Mouse (Mus musculus): ENCODE measurements around the gene Cand2. TPM values are rescaled to one million over a fixed set of nuclear protein-coding genes. Genes with fewer than 3 reads are reported as not detected.
A peak's percentile ranks its signal among the peaks of the same experiment; 100 is the strongest.

Cand2 gene
- polyA plus RNA-seq, 1 experiment from 2014 or later, result 36.1 TPM

DNA sequence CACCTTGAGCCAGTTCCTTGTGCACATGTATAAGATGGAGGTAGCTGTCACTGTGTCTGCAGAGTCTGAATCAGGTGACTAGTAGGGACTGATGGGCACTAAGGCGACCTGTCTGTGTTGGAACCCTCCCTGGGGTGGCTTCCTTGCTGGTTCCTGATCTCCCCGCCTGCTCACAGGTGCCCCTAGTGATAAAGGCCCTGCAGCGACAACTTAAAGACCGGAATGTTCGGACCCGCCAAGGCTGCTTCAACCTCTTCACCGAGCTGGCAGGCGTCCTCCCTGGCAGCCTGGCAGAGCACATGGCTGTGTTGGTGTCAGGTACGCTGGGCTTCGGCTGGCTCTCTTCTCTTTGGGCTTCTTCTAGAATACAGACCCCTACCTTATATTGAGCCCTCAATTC is 16.7 kb downstream of the Cand2 start:
- Histone ChIP-seq H3K9ac (ENCODE audit: low read depth, low read length) (no peak overlapping the region), H3K4me3 (ENCODE audit: low read length) (no peak overlapping the region), H3K4me2 (replicated peaks; ENCODE audit: low read depth, low read length) (no peak overlapping the region), H3K27me3 (ENCODE audit: control insufficient read depth, insufficient read depth, low read length) (no peaks in the 10 kb centered on the region), H3K36me3 (ENCODE audit: control insufficient read depth, insufficient read depth, low read length) (peaks cover 96% of the 10 kb centered on the region), H3K9me3 (ENCODE audit: control insufficient read depth, low read length) (no peaks in the 10 kb centered on the region), H3K27ac (ENCODE audit: low read depth, low read length) (no peak overlapping the region), H3K4me1 (ENCODE audit: control insufficient read depth, insufficient read depth, low read length) (no peaks in the 10 kb centered on the region)
- 89% methylated on average over 10 of the region's 10 CpGs for WGBS
- ATAC-seq (ENCODE audit: low FRiP score, low TSS enrichment), result no peak

DNA sequence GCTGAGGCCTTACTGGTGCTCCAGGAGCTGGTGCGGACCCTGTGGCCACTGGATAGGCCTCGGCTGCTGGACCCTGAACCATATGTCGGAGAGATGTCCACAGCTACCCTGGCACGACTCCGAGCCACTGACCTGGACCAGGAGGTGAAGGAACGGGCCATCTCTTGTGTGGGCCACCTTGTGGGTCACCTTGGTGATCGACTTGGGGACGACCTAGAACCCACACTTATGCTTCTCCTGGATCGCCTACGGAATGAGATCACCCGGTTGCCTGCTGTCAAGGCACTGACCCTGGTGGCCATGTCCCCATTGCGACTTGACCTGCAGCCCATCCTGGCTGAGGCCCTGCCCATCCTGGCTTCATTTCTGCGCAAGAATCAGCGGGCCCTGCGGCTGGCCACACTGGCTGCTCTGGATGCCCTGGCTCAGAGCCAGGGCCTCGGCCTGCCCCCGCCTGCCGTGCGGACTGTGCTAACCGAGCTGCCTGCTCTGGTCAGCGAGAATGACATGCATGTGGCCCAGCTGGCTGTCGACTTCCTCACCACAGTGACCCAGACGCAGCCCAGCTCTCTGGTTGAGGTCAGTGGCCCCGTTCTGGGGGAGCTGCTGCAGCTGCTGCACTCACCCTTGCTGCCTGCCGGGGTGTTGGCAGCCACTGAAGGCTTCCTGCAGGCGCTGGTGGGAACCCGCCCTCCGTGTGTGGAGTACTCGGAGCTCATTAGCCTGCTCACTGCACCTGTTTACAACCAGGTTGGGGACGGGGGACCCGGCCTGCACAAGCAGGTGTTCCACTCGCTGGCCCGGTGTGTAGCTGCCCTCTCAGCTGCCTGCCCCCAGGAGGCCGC is 17.7 kb downstream of the Cand2 start:
- H3K4me2 ChIP-seq (replicated peaks; ENCODE audit: low read depth, low read length), result no peak overlapping the region
- H3K36me3 ChIP-seq (ENCODE audit: control insufficient read depth, insufficient read depth, low read length), result peaks cover 96% of the 10 kb centered on the region
- 77% methylated on average over 34 of the region's 34 CpGs for WGBS
- no peak overlapping the region; the same call in 1 of the 2 replicates for H3K9ac ChIP-seq (ENCODE audit: low read depth, low read length)
- H3K4me3 ChIP-seq (ENCODE audit: low read length), result no peak overlapping the region
- H3K4me1 ChIP-seq (ENCODE audit: control insufficient read depth, insufficient read depth, low read length), result no peaks in the 10 kb centered on the region
- no peaks in the 10 kb centered on the region for H3K9me3 ChIP-seq (ENCODE audit: control insufficient read depth, low read length)
- ATAC-seq (ENCODE audit: low FRiP score, low TSS enrichment), result peak; percentile 62
- H3K27ac ChIP-seq (ENCODE audit: low read depth, low read length), result no peak overlapping the region
- no peaks in the 10 kb centered on the region for H3K27me3 ChIP-seq (ENCODE audit: control insufficient read depth, insufficient read depth, low read length)

DNA sequence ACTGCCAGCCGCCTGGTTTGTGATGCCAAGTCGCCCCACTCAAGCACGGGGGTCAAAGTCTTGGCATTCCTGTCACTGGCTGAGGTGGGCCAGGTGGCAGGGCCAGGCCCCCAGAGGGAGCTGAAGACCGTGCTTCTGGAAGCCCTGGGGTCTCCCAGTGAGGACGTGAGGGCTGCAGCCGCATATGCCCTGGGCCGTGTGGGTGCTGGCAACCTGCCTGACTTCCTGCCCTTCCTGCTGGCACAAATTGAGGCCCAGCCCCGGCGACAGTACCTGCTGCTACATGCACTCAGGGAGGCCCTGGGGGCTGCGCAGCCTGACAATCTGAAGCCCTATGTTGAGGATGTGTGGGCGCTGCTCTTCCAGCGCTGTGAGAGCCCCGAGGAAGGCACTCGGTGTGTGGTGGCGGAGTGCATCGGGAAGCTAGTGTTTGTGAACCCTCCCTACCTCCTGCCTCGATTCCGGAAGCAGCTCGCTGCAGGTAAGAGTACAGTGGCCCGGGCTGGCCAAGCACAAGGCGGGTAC is 18.4 kb downstream of the Cand2 start:
- H3K9ac ChIP-seq (ENCODE audit: low read depth, low read length), result no peak overlapping the region; the same call in 1 of the 2 replicates

DNA sequence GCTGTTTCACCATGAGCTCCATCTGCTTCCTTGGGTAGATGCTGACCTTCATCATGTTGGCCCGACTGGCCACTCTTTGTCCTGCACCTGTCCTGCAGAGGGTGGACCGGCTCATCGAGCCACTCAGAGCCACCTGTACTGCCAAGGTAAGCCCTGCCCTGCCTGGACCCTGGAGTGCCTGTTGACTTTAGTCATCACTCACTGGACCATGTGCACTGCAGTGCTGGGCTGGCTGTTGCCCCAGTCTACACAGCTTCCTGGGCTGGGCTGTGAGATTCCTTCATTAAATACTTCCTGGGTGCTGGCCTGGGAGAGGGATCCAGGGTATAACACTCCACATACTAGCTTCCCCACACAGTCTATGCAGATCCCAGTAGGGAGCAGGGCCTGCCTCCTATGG is 27.5 kb downstream of the Cand2 start:
- WGBS, result 95% methylated on average over 3 of the region's 3 CpGs
- Histone ChIP-seq H3K4me3 (ENCODE audit: low read length) (no peak overlapping the region), H3K9me3 (ENCODE audit: control insufficient read depth, low read length) (no peaks in the 10 kb centered on the region), H3K27ac (ENCODE audit: low read depth, low read length) (no peak overlapping the region), H3K36me3 (ENCODE audit: control insufficient read depth, insufficient read depth, low read length) (peaks cover 93% of the 10 kb centered on the region), H3K9ac (ENCODE audit: low read depth, low read length) (no peak overlapping the region), H3K27me3 (ENCODE audit: control insufficient read depth, insufficient read depth, low read length) (no peaks in the 10 kb centered on the region), H3K4me2 (replicated peaks; ENCODE audit: low read depth, low read length) (no peak overlapping the region), H3K4me1 (ENCODE audit: control insufficient read depth, insufficient read depth, low read length) (peaks cover 10% of the 10 kb centered on the region; the same call in 1 of the 2 replicates)
- no peak for ATAC-seq (ENCODE audit: low FRiP score, low TSS enrichment)

More for the DNA sequence above, 18.4 kb downstream of the Cand2 start:
- Histone ChIP-seq H3K4me3 (ENCODE audit: low read length) (no peak overlapping the region), H3K4me2 (replicated peaks; ENCODE audit: low read depth, low read length) (no peak overlapping the region), H3K27ac (ENCODE audit: low read depth, low read length) (no peak overlapping the region), H3K27me3 (ENCODE audit: control insufficient read depth, insufficient read depth, low read length) (no peaks in the 10 kb centered on the region), H3K36me3 (ENCODE audit: control insufficient read depth, insufficient read depth, low read length) (peaks cover 97% of the 10 kb centered on the region), H3K4me1 (ENCODE audit: control insufficient read depth, insufficient read depth, low read length) (no peaks in the 10 kb centered on the region), H3K9me3 (ENCODE audit: control insufficient read depth, low read length) (no peaks in the 10 kb centered on the region)
- no peak for ATAC-seq (ENCODE audit: low FRiP score, low TSS enrichment)
- 92% methylated on average over 21 of the region's 21 CpGs for WGBS

DNA sequence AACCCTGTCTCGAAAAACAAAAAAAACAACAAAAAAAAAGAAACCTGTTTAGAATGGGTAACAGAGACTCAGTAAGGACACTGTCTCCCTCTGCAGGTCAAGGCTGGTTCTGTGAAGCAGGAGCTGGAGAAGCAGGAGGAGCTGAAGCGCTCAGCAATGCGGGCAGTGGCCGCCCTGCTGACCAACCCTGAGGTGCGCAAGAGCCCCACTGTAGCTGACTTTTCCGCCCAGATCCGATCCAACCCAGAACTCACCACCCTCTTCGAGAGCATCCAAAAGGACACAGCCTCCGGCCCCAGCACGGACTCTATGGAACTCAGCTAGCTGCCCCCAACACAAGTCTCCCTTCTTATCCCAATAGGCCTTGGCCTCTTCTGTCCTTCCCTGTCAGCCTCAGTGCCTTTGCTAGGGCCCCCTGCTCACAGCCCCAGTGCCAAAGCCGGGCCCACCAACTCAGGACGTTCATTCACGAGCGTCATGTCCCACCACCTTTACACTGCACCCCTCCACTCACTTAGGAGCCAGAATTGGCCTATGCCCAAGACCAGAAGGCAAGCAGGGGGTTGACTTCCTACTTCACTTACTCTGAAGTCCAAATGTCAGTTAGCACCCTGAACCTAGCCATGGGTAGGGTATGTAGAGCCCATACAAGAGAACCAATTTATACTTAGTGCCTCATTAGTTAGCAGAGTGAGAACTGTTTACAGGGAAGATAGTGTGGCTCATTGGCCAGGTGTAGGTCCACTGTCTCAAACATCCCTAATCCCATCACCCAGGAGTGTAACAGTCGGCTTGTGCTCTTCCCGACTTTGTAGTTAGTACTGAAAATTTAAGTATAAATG is 29.4 kb downstream of the Cand2 start:
- Histone ChIP-seq H3K4me1 (ENCODE audit: control insufficient read depth, insufficient read depth, low read length) (peaks cover 15% of the 10 kb centered on the region), H3K9ac (ENCODE audit: low read depth, low read length) (no peak overlapping the region), H3K4me2 (replicated peaks; ENCODE audit: low read depth, low read length) (no peak overlapping the region), H3K27me3 (ENCODE audit: control insufficient read depth, insufficient read depth, low read length) (no peaks in the 10 kb centered on the region), H3K36me3 (ENCODE audit: control insufficient read depth, insufficient read depth, low read length) (peaks cover 81% of the 10 kb centered on the region), H3K4me3 (ENCODE audit: low read length) (no peak overlapping the region), H3K27ac (ENCODE audit: low read depth, low read length) (peak overlapping the region; percentile 47; the same call in 1 of the 2 replicates), H3K9me3 (ENCODE audit: control insufficient read depth, low read length) (no peaks in the 10 kb centered on the region)
- 42% methylated on average over 16 of the region's 16 CpGs for WGBS
- ATAC-seq (ENCODE audit: low FRiP score, low TSS enrichment), result peak; percentile 71

DNA sequence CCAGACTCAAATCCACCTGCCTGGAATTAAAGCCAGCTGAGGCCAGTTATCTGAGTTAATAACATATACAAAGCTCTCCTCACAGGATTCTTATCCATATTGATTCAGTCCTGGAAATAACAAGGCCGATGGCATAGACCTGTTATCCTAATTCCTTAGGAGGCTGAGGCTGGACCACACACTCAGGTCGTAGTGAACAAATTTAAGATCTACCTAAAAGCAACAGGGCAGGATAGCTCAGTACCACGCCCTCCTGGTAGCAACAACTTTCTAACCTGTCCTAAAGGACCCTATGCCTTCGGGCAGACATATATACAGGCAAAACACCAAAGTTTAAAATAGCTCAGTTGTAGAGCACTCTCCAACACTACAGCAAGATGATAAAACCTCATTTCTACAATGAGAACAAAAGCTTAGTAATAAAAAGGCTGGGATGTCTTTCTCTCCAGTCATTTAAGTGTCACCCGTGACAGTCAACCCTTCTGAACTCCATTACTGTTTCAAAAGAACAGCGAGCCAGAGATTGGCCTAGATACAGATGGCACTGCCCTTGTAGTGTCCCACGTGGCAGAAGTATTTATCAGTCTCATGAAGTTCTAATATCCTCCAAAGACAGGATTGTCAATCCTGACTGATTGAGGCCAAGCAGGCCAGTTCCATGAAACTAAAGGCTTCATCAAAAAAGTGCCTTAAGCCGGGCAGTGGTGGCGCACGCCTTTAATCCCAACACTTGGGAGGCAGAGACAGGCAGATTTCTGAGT is 30.3 kb downstream of the Cand2 start:
- peaks cover 15% of the 10 kb centered on the region for H3K4me1 ChIP-seq (ENCODE audit: control insufficient read depth, insufficient read depth, low read length)
- H3K4me3 ChIP-seq (ENCODE audit: low read length), result no peak overlapping the region
- H3K9ac ChIP-seq (ENCODE audit: low read depth, low read length), result no peak overlapping the region
- H3K4me2 ChIP-seq (replicated peaks; ENCODE audit: low read depth, low read length), result no peak overlapping the region
- peaks cover 72% of the 10 kb centered on the region for H3K36me3 ChIP-seq (ENCODE audit: control insufficient read depth, insufficient read depth, low read length)
- 68% methylated on average over 10 of the region's 10 CpGs for WGBS
- no peak for ATAC-seq (ENCODE audit: low FRiP score, low TSS enrichment)
- no peaks in the 10 kb centered on the region for H3K27me3 ChIP-seq (ENCODE audit: control insufficient read depth, insufficient read depth, low read length)
- H3K9me3 ChIP-seq (ENCODE audit: control insufficient read depth, low read length), result no peaks in the 10 kb centered on the region
- H3K27ac ChIP-seq (ENCODE audit: low read depth, low read length), result no peak overlapping the region

DNA sequence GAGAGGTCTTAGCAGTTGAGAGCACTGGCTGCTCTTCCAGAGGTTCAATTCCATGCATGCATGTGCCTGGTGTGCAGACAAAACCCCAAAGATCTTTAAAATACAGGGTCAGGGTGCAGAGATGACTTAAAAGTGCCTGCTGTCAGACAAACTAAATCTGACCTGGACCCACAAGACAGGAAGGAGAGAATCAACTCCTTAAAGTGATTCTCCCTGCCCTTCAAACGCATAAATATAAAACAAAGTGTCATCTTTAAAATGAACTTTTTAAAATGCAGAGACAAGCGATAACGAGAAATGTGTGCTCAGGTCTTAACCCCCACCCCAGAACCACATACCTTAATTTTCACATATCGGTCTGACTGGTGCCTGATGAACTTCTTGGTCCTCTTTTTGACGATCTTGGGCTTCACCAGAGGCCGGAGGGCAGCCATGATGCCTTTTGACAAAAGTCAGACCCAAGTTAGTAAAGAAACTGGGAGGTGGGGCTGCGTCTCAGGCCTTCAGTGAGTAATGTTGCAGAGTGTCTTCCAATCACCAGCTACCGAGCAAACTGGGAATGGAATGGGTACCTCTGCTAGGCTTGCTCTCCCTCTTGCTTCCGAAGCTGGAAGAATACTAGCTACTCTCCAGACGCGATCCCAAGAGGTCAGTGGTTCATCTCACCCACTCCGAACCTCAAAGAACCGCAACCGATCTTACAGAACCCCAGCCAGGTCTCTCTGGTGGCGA is 33.3 kb downstream of the Cand2 start:
- Histone ChIP-seq H3K4me1 (ENCODE audit: control insufficient read depth, insufficient read depth, low read length) (peaks cover 15% of the 10 kb centered on the region), H3K27ac (ENCODE audit: low read depth, low read length) (peak overlapping the region; percentile 97), H3K4me3 (ENCODE audit: low read length) (peak overlapping the region; percentile 100), H3K36me3 (ENCODE audit: control insufficient read depth, insufficient read depth, low read length) (peaks cover 45% of the 10 kb centered on the region), H3K27me3 (ENCODE audit: control insufficient read depth, insufficient read depth, low read length) (no peaks in the 10 kb centered on the region), H3K9ac (ENCODE audit: low read depth, low read length) (peak overlapping the region; percentile 100), H3K9me3 (ENCODE audit: control insufficient read depth, low read length) (no peaks in the 10 kb centered on the region), H3K4me2 (replicated peaks; ENCODE audit: low read depth, low read length) (peak overlapping the region; percentile 90)
- ATAC-seq (ENCODE audit: low FRiP score, low TSS enrichment), result no peak
- 1% methylated on average over 15 of the region's 15 CpGs for WGBS

DNA sequence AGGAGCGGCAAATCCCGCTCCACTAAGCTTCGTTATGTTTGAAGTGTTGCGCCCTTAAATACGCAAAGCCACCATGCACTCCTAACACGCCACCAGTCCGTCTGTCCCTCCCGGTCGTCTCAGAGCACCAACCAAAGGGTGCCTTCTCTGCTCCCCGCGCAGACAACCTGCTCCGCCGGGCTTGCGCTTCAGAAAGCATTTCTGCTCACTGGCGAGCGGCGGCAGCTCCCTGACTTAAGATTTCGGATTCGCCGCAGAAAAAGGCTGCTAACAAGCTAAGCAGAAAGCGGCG is 33.8 kb downstream of the Cand2 start:
- peaks cover 40% of the 10 kb centered on the region for H3K36me3 ChIP-seq (ENCODE audit: control insufficient read depth, insufficient read depth, low read length)
- peak overlapping the region; percentile 97 for H3K27ac ChIP-seq (ENCODE audit: low read depth, low read length)
- peaks cover 15% of the 10 kb centered on the region for H3K4me1 ChIP-seq (ENCODE audit: control insufficient read depth, insufficient read depth, low read length)
- under 1% methylated on average over 22 of the region's 22 CpGs for WGBS
- no peaks in the 10 kb centered on the region for H3K9me3 ChIP-seq (ENCODE audit: control insufficient read depth, low read length)
- no peaks in the 10 kb centered on the region for H3K27me3 ChIP-seq (ENCODE audit: control insufficient read depth, insufficient read depth, low read length)
- no peak for ATAC-seq (ENCODE audit: low FRiP score, low TSS enrichment)
- peak overlapping the region; percentile 100 for H3K9ac ChIP-seq (ENCODE audit: low read depth, low read length)
- H3K4me3 ChIP-seq (ENCODE audit: low read length), result peak overlapping the region; percentile 100
- H3K4me2 ChIP-seq (replicated peaks; ENCODE audit: low read depth, low read length), result peak overlapping the region; percentile 90

All from kidney, embryonic 14.5 days (tissue).